Mouse (Mus musculus) MEL (cell line): ENCODE results near the gene Rbm5.

Source experiments
- CTCF ChIP-seq, 3 experiments: IDR thresholded peaks in 2 of 3; conservative IDR thresholded peaks in 1 of 3; 2 replicates each; pipeline ENCODE4 v1.5.1; 2011 to 2012; ENCODE audit warnings: low read length in 3 of 3, low read depth in 2 of 3, mild to moderate bottlenecking in 2 of 3, improper control_type of control experiment in 1 of 3, inconsistent platforms in 1 of 3, mixed read lengths in 1 of 3, moderate library complexity in 1 of 3; ENCODE audit not compliant: control insufficient read depth in 1 of 3, insufficient read depth in 1 of 3, poor library complexity in 1 of 3, severe bottlenecking in 1 of 3
- E2F4 ChIP-seq: IDR thresholded peaks from 2 replicates; pipeline ENCODE4 v1.6.1; 2011; ENCODE audit warnings: low read depth, low read length, improper control_type of control experiment, borderline replicate concordance
- EP300 ChIP-seq, 2 experiments: IDR thresholded peaks; 2 replicates each; pipeline ENCODE4 v1.6.1; 2011; ENCODE audit warnings: improper control_type of control experiment in 2 of 2, low read length in 2 of 2, low read depth in 1 of 2, mild to moderate bottlenecking in 1 of 2
- MAZ ChIP-seq: IDR thresholded peaks from 2 replicates; pipeline ENCODE4 v1.6.1; 2012; ENCODE audit warnings: low read depth, mild to moderate bottlenecking, inconsistent platforms, low read length, improper control_type of control experiment

- TF ChIP-seq MAZ (no peak), EP300 (IDR thresholded peaks at IDR 0.05; ENCODE audit: low read depth in 1 of 2, low read length in 2 of 2) (no peak), E2F4 (no peak), CTCF (IDR thresholded peaks at IDR 0.05 in 2 of 3, conservative IDR thresholded peaks at IDR 0.05 in 1 of 3; ENCODE audit: control insufficient read depth in 1 of 3, insufficient read depth in 1 of 3, low read depth in 2 of 3, low read length in 3 of 3, poor library complexity in 1 of 3, severe bottlenecking in 1 of 3) (no peak)
Observed at GRCm38 (mm10) chr9:107734567-107734971, 36.2 kb downstream of the Rbm5 start.
